Mouse (Mus musculus): ENCODE measurements around the gene Morc3. TPM values are rescaled to one million over a fixed set of nuclear protein-coding genes. Genes with fewer than 3 reads are reported as not detected.
A peak's percentile ranks its signal among the peaks of the same experiment; 100 is the strongest.

Morc3 gene
- polyA plus RNA-seq, 1 experiment = 19.6 TPM

DNA sequence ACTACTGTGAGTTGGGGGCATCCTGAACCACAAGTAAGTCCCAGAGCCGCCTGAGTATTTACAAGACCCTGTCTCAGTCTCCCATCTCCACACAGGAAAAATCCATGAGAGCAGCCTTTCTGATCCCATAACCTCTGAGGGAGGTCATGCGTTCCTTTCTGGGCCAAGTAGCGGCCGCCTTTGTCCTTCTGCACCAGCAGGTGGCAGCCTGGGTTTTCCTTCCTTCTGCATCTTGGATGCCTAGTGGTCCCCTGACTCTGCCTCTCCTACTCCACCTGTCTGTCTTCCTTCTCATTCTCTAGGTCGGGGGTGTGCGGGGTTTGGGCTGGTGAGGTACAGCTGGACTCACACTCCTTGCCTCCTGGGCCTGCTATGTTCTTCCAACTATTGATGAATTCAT lies 71.1 kb downstream of the Morc3 start:
- Histone ChIP-seq H3K27ac (ENCODE audit: insufficient read depth, low read length) (no peak overlapping the region), H3K4me1 (ENCODE audit: control insufficient read depth, insufficient read depth, low read length) (no peaks in the 10 kb centered on the region), H3K4me3 (ENCODE audit: insufficient read depth, low read length) (no peak overlapping the region)
- 0 out of 2 replicates have a peak, but pooled peaks have one; percentile 6 for TF ChIP-seq CTCF (IDR thresholded peaks at IDR 0.05; ENCODE audit: extremely low read depth, insufficient read depth, low read length)
- TF ChIP-seq POLR2A (IDR thresholded peaks at IDR 0.05; ENCODE audit: extremely low read depth, insufficient read depth, low read length) = no peak

DNA sequence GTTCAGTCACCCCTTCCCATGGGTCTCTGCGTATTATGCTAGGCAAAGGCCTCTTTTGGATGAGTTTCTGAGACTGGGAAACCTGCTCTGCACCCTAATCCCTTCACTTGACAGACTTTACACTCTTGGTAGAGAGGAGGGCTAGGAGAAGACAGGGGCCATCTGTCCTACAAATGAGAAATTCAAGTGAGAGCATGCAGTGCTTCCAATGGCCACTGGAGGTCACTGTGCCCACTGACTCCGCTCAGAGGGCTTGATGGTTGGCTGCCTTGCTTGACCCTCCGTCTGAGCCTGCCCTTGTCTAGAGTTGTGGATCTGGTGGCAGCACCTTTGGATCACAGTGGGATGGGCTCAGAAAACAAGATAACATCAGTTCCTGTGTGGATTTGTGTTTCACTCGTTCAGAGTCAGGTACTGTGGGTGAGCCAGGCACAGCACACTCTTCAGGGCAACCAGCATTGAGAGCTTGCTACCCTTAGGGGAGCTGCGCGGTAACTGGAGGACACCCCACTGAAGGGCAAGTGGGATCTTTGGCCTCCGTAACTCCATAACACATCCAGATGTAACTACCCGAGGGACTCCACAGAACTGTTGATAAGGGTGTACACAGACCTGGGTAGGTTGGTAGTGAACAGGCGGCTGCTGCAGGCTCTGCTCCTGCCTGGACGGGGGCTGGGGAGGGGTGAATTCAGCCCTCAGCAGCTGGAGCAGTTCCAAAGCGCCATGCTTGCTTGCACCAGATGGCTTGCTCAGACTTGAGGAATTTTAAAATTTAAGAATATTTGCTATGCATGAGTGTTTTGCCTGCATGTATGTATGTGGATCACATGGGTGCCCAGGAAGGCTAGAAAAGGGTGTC lies 74.5 kb downstream of the Morc3 start:
- TF ChIP-seq CTCF (IDR thresholded peaks at IDR 0.05; ENCODE audit: extremely low read depth, insufficient read depth, low read length) = peak; percentile 90
- no peak for TF ChIP-seq POLR2A (IDR thresholded peaks at IDR 0.05; ENCODE audit: extremely low read depth, insufficient read depth, low read length)
- no peak overlapping the region for H3K27ac ChIP-seq (ENCODE audit: insufficient read depth, low read length)

DNA sequence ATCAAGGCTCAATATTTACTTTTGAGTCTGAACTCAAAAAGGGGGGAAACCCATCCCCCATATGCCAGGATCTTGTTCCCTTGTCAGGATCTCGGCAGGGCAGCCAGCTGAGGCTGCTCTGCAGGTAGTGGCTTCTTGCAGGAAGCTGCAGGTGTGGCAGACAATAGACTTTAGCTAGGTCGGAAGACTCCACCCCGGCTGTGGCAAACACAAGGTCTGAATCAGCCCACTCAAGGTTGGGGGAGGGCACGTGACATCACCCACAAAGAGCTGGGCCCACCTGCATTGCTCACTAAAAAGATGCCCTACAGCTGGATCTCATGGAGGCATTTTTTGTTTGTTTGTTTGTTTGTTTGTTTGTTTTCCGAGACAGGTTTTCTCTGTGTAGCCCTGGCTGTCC lies 75.8 kb downstream of the Morc3 start:
- TF ChIP-seq POLR2A (IDR thresholded peaks at IDR 0.05; ENCODE audit: extremely low read depth, insufficient read depth, low read length) (no peak), CTCF (IDR thresholded peaks at IDR 0.05; ENCODE audit: extremely low read depth, insufficient read depth, low read length) (no peak)
- Histone ChIP-seq H3K27ac (ENCODE audit: insufficient read depth, low read length) (no peak overlapping the region), H3K4me3 (ENCODE audit: insufficient read depth, low read length) (no peak overlapping the region), H3K4me1 (ENCODE audit: control insufficient read depth, insufficient read depth, low read length) (no peaks in the 10 kb centered on the region)

More for the DNA sequence above, 74.5 kb downstream of the Morc3 start:
- H3K4me3 ChIP-seq (ENCODE audit: insufficient read depth, low read length) = no peak overlapping the region
- H3K4me1 ChIP-seq (ENCODE audit: control insufficient read depth, insufficient read depth, low read length) = no peaks in the 10 kb centered on the region

DNA sequence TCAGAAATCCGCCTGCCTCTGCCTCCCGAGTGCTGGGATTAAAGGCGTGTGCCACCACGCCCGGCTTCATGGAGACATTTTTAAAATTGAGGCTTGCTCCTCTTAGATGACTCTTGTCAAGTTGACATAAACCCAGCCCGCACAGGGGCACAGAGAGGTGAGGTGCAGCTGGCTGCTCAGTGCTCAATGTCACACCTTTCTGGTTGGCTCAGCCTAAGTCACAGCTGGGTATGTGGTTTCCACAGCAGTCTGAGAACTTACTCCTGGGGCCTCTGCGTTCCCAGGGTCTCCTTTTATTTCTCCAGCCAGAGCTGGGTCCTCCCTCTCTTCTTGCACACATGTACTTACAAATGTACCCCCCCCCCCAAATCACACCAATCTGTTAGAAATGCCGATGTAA lies 76.3 kb downstream of the Morc3 start:
- Histone ChIP-seq H3K4me1 (ENCODE audit: control insufficient read depth, insufficient read depth, low read length) (no peaks in the 10 kb centered on the region), H3K27ac (ENCODE audit: insufficient read depth, low read length) (no peak overlapping the region), H3K4me3 (ENCODE audit: insufficient read depth, low read length) (no peak overlapping the region)
- TF ChIP-seq POLR2A (IDR thresholded peaks at IDR 0.05; ENCODE audit: extremely low read depth, insufficient read depth, low read length) = no peak
- no peak for TF ChIP-seq CTCF (IDR thresholded peaks at IDR 0.05; ENCODE audit: extremely low read depth, insufficient read depth, low read length)

DNA sequence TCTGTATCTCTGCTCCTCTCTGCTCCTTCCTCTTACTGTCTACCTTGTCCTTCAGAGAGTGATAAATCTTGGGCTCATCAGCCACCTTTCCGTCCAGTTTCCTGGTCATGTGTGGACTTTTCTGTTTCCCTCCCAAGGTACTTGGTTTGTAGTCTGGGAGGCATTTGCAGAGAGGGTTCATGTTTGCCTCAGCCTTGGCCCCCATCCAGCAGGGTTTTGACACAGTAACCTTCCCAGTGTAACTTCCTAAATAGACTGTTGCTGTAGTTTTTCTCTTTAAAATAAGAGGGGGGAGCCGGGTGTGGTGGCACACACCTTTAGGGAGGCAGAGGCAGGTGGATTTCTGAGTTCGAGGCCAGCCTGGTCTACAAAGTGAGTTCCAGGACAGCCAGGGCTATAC lies 78.0 kb downstream of the Morc3 start:
- no peak overlapping the region for H3K4me3 ChIP-seq (ENCODE audit: insufficient read depth, low read length)
- no peak overlapping the region for H3K27ac ChIP-seq (ENCODE audit: insufficient read depth, low read length)
- no peak for TF ChIP-seq POLR2A (IDR thresholded peaks at IDR 0.05; ENCODE audit: extremely low read depth, insufficient read depth, low read length)
- TF ChIP-seq CTCF (IDR thresholded peaks at IDR 0.05; ENCODE audit: extremely low read depth, insufficient read depth, low read length) = no peak
- H3K4me1 ChIP-seq (ENCODE audit: control insufficient read depth, insufficient read depth, low read length) = no peaks in the 10 kb centered on the region

DNA sequence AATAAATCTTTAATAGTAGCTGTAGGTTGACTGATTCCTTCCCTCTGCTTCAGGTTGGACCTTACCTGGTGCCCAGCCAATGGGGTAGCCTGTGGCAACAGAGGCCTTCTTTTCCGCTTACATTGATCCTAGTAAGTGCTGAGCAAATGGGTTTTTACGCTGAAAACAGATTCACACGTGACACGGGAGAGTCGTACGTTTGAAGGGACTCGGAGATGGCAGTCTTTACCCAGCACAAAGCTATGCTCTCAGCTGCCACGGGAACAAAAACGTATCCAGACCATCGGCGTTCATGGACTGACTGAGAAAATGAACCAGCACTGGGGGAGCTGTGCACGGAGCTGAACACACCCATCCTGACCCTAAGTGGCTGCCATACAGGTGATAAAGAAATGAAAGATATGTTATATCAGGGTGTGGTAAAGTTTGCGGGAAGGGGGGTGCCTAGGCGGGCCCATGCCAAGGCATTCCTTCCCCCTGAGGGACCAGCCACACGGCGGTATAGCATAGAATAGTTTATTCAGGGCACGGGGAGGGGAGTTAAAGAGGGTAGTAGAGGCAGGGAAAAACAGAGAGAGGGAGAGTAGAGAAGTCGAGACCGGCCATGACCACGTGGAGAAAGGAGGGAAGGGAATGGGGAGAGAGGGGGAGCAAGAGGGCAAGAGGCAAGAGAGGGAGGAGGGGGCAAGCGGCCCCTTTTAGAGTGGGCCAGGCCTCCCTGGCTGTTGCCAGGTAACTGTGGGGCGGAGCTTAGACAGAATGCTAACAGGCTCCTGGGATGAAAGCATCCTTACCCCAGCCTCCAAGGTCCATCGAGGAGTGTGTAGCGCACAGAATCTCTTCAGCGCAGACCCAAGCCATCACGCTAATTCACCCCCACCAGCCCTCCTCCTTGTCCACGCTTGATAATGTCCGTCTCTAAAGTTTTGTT lies 79.1 kb downstream of the Morc3 start:
- Histone ChIP-seq H3K4me3 (ENCODE audit: insufficient read depth, low read length) (no peak overlapping the region), H3K4me1 (ENCODE audit: control insufficient read depth, insufficient read depth, low read length) (no peaks in the 10 kb centered on the region), H3K27ac (ENCODE audit: insufficient read depth, low read length) (no peak overlapping the region)
- TF ChIP-seq POLR2A (IDR thresholded peaks at IDR 0.05; ENCODE audit: extremely low read depth, insufficient read depth, low read length) (no peak), CTCF (IDR thresholded peaks at IDR 0.05; ENCODE audit: extremely low read depth, insufficient read depth, low read length) (no peak)

DNA sequence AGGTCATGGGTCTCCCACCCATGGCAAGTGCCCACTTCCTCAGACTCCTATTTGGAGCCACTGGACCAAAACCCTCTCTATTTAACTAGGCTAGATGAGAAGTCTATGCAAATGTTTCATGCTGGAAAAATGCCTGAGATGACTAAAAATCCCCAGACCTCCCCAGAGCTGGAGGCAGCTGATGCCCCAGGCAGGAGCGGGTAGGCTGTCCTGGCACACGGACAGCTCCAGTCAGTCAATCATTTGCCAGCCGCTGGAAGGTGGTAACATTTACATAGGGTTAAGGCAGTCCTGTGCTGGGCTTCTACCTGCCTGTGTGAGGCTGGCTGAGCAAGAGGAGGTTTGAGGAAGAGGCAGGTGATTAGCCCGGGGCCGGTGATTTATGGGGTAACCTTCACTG lies 80.2 kb downstream of the Morc3 start:
- Histone ChIP-seq H3K4me1 (ENCODE audit: control insufficient read depth, insufficient read depth, low read length) (no peaks in the 10 kb centered on the region), H3K27ac (ENCODE audit: insufficient read depth, low read length) (no peak overlapping the region), H3K4me3 (ENCODE audit: insufficient read depth, low read length) (no peak overlapping the region)
- no peak for TF ChIP-seq CTCF (IDR thresholded peaks at IDR 0.05; ENCODE audit: extremely low read depth, insufficient read depth, low read length)
- no peak for TF ChIP-seq POLR2A (IDR thresholded peaks at IDR 0.05; ENCODE audit: extremely low read depth, insufficient read depth, low read length)

DNA sequence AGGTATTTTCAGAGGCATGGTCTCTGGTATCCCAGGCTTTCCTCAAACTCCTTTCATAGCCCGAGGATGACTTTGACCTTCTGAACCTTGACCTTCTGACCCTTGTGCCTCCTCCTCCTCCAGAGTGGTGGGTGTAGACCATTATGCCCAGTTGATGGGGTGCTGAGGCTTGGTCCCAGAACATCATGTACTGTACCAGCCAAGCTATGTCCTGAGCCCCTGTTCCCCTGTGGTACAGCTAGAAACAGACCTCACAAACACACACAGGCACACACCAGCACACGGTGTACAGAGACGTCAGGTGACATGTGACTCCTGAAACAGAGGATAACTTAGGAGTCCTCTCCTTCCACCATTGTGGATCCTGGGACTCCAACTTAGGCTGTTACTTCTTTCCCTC lies 80.9 kb downstream of the Morc3 start:
- H3K27ac ChIP-seq (ENCODE audit: insufficient read depth, low read length) = no peak overlapping the region
- no peaks in the 10 kb centered on the region for H3K4me1 ChIP-seq (ENCODE audit: control insufficient read depth, insufficient read depth, low read length)
- no peak overlapping the region for H3K4me3 ChIP-seq (ENCODE audit: insufficient read depth, low read length)
- TF ChIP-seq CTCF (IDR thresholded peaks at IDR 0.05; ENCODE audit: extremely low read depth, insufficient read depth, low read length) (no peak), POLR2A (IDR thresholded peaks at IDR 0.05; ENCODE audit: extremely low read depth, insufficient read depth, low read length) (no peak)

DNA sequence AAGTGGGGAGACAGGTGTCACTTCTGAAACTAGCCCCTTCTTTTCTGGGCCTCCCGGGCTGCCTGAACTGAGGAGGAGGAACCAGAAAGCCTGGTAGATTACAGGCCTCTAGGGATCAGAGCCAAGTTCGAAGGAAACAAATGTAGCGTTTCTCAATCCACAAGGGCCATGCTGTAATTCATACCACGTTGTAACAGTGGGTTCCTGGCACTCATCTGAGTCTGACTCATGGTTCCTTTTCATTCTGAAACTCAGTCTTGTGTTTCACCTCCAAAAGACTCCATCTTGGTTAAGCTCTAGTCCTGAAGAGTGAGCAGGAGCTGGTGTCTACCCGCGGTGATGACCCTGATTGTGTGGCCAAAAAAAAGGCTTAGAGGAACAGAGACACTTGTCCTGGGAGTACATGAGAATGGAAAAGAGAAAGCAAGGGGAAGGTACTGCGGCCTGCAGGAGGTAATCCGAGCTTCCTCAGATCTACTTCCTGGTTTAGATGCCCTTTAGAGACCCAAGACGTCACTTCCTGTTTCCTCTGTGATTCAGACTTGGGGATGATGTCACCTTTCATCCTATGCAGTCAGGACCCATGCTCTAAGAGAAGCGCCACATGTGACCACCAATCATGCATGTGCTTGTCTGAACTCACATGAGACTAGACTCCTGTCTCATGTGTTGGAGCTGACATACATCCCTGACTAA lies 82.1 kb downstream of the Morc3 start:
- no peak overlapping the region for H3K4me3 ChIP-seq (ENCODE audit: insufficient read depth, low read length)
- H3K27ac ChIP-seq (ENCODE audit: insufficient read depth, low read length) = no peak overlapping the region
- H3K4me1 ChIP-seq (ENCODE audit: control insufficient read depth, insufficient read depth, low read length) = no peaks in the 10 kb centered on the region
- no peak for TF ChIP-seq POLR2A (IDR thresholded peaks at IDR 0.05; ENCODE audit: extremely low read depth, insufficient read depth, low read length)
- TF ChIP-seq CTCF (IDR thresholded peaks at IDR 0.05; ENCODE audit: extremely low read depth, insufficient read depth, low read length) = no peak

Measured in cortical plate, adult 2 months (tissue).